9 mouse cellular contexts compared by ENCODE assay signal in the genomic region with DNA sequence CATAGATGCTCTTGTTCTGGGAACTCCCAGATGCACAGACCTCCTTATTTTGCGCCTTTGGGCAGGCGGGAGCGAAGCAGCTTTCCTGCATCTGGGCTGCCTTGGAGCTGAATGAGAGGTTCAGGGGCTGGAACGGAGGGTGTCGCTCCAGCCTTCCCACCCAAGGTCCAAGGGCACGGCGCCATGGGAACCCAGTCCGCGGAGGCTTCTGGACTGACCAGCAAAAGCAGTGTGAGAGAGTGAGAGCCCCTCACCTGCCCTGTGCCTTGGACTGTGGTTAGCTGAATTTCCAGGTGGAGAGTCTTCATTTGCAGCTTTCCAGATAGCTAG. TPM values are rescaled to one million over a fixed set of nuclear protein-coding genes. Genes with fewer than 3 reads are reported as not detected.
DNase-seq lines count a peak whose midpoint lies in the region; ATAC-seq and TF ChIP-seq lines count a peak whose summit lies in the region.
"Had no signal": no experiment of that assay in that cellular context is flagged by ENCODE, and none has a peak within 500 bp of the region (broad histone marks: within the 10 kb centered on the region; RNA-seq: fewer than 3 reads in every experiment).

No protein-coding gene starts in this region.

- peak overlapping the region; percentile 84 for H3K4me2 ChIP-seq in heart, embryonic 13.5 days
- peak overlapping the region; percentile 92 for H3K4me2 ChIP-seq in hindbrain, embryonic 15.5 days
- H3K4me2 ChIP-seq in midbrain, postnatal 0 days (ENCODE audit: low read depth, low read length, poor library complexity, severe bottlenecking) = peak overlapping the region; percentile 71

- 7% methylated on average over 9 of the region's 9 CpGs for WGBS in heart, embryonic 13.5 days
- WGBS in hindbrain, embryonic 15.5 days = 2% methylated on average over 9 of the region's 9 CpGs
- 1% methylated on average over 9 of the region's 9 CpGs for WGBS in midbrain, postnatal 0 days

- H3K4me1 ChIP-seq in heart, embryonic 13.5 days = peaks cover 12% of the 10 kb centered on the region; the same call in 1 of the 2 replicates
- H3K4me1 ChIP-seq in hindbrain, embryonic 15.5 days (replicated peaks) = peaks cover 17% of the 10 kb centered on the region
- H3K4me1 ChIP-seq in midbrain, postnatal 0 days (ENCODE audit: insufficient read depth, low read length) = no peaks in the 10 kb centered on the region
- H3K4me1 ChIP-seq: megakaryocyte, embryonic 14.5 days had no signal

- no peak overlapping the region for H3K27ac ChIP-seq in heart, embryonic 13.5 days (replicated peaks)
- peak overlapping the region; percentile 85 for H3K27ac ChIP-seq in hindbrain, embryonic 15.5 days (replicated peaks)
- peak overlapping the region; percentile 19; the same call in 1 of the 2 replicates for H3K27ac ChIP-seq in midbrain, postnatal 0 days (ENCODE audit: low read depth, low read length)

- H3K36me3 ChIP-seq in heart, embryonic 13.5 days = no peaks in the 10 kb centered on the region
- H3K36me3 ChIP-seq in hindbrain, embryonic 15.5 days = no peaks in the 10 kb centered on the region
- no peaks in the 10 kb centered on the region for H3K36me3 ChIP-seq in midbrain, postnatal 0 days (ENCODE audit: insufficient read depth, low read length)

- DNase-seq in heart, adult 9 months (ENCODE audit: low spot score in 2 of 2) = no peak
- DNase-seq in cerebellum, postnatal 25 days = peak; percentile 77 to 84
- DNase-seq in midbrain, postnatal 0 days (ENCODE audit: low spot score) = peak; percentile 21
- DNase-seq in T-cell, adult 2 months (ENCODE audit: low spot score) = no peak
- DNase-seq in MN1 (ENCODE audit: low spot score) = no peak
- no peak for DNase-seq in kidney, postnatal 25 days

- peaks cover 58% of the 10 kb centered on the region for H3K27me3 ChIP-seq in heart, embryonic 13.5 days (replicated peaks)
- no peaks in the 10 kb centered on the region for H3K27me3 ChIP-seq in hindbrain, embryonic 15.5 days
- no peaks in the 10 kb centered on the region for H3K27me3 ChIP-seq in midbrain, postnatal 0 days (ENCODE audit: insufficient read depth, low read length)

- H3K9ac ChIP-seq in heart, embryonic 13.5 days = no peak overlapping the region
- H3K9ac ChIP-seq in hindbrain, embryonic 15.5 days = peak overlapping the region; percentile 77
- H3K9ac ChIP-seq in midbrain, postnatal 0 days (replicated peaks; ENCODE audit: low read length, poor library complexity, severe bottlenecking) = peak overlapping the region; percentile 58

- peak overlapping the region; percentile 56 for H3K4me3 ChIP-seq in heart, embryonic 13.5 days
- peak overlapping the region; percentile 88 for H3K4me3 ChIP-seq in hindbrain, embryonic 15.5 days
- H3K4me3 ChIP-seq in midbrain, postnatal 0 days (ENCODE audit: low read depth, low read length) = peak overlapping the region; percentile 68
- H3K4me3 ChIP-seq: megakaryocyte, embryonic 14.5 days had no signal

- no peak for ATAC-seq in heart, embryonic 13.5 days (ENCODE audit: extremely low read depth, insufficient number of reproducible peaks, low FRiP score, low TSS enrichment)
- ATAC-seq in hindbrain, embryonic 15.5 days (ENCODE audit: low FRiP score, low read depth) = no peak
- ATAC-seq in midbrain, postnatal 0 days (ENCODE audit: low FRiP score) = no peak

- TF ChIP-seq CTCF in midbrain, postnatal 0 days (IDR thresholded peaks at IDR 0.05) = 0 out of 2 replicates have a peak, but pooled peaks have one; percentile 6

- H3K9me3 ChIP-seq in heart, embryonic 13.5 days = no peaks in the 10 kb centered on the region
- H3K9me3 ChIP-seq in hindbrain, embryonic 15.5 days = no peaks in the 10 kb centered on the region
- no peaks in the 10 kb centered on the region for H3K9me3 ChIP-seq in midbrain, postnatal 0 days (ENCODE audit: low read length)

RNA-seq across cellular contexts. Expression of gene Galnt13, which starts 1.3 kb away (rescaled TPM):
- polyA plus RNA-seq in heart, embryonic 13.5 days (2015; fragmentation: Nextera tagmentation; extraction: Ambion mirVana) = not detected in 2 replicates
- 11.4 and 15.0 TPM in 2 replicates for polyA plus RNA-seq in hindbrain, embryonic 15.5 days (2015; fragmentation: Nextera tagmentation; extraction: Ambion mirVana)
- 17.6 and 21.0 TPM in 2 replicates for total RNA-seq in midbrain, postnatal 0 days (2014; rRNA removed)
- polyA plus RNA-seq in midbrain, postnatal 0 days (2015; fragmentation: Nextera tagmentation; extraction: Ambion mirVana) = 8.0 and 12.3 TPM in 2 replicates

Comparison
In these comparisons a context has a peak if more than half of its experiments do, and no peak if none do; other contexts are left out.
1. DNase-seq: peak in cerebellum, postnatal 25 days (2 of 2) and midbrain, postnatal 0 days (single experiment); none in heart, adult 9 months (0 of 2), T-cell, adult 2 months (single experiment), MN1 (single experiment) and kidney, postnatal 25 days (0 of 2).
2. Peak in every context shown above with its lines, with median percentiles within 50 percentile points of each other: H3K4me2 ChIP-seq and H3K4me3 ChIP-seq.